Mouse (Mus musculus): Measurements from ENCODE around the gene Rita1.

- TF ChIP-seq CTCF (IDR thresholded peaks at IDR 0.05; ENCODE audit: low read depth) (no peak), EP300 (IDR thresholded peaks at IDR 0.05; ENCODE audit: low read depth) (no peak)
Observed at GRCm38 (mm10) chr5:120567761-120568211, 44.6 kb downstream of the Rita1 start.
